Mouse (Mus musculus): ENCODE data around the gene Itm2c.

Gene Itm2c

DNA sequence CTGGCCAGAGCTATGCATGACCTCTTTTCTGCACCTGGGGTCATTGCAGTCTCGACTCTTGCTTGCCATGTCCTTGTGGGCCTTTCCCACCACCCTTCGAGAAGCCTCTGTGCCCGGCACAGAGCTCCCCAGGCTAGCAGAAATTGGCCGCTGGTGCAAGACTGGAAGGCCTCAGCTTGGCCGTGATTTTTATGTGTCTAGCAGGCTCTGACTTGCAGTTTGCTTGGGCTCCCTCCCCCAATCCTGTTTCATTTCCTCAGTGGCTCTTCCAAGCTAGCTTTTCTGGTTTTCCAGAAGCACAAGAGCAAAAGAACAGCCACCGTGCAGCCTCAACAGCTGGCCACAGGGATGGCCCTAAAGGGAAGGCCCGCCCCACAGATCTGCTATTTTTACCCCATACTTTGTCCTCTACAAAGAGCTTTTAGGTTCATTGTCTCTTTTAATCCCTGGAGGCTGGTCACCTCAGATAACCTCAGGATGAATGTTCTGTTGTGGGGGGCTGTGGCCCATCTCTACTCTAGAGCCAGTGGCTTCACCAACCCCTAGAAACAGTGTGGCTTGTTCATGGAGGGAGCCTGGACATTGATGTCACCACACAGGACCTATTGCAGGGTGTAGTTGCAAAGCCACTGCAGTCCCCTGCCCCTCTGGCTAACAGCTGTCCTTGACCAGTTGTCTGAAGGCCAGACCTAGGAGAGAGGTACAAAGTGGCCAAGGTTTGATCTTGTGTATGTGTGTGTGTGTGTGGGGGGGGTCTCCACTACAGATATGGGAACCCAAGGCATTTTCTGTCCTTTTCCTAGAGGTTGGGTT lies 6.6 kb downstream of the Itm2c start:
- no peak for DNase-seq

DNA sequence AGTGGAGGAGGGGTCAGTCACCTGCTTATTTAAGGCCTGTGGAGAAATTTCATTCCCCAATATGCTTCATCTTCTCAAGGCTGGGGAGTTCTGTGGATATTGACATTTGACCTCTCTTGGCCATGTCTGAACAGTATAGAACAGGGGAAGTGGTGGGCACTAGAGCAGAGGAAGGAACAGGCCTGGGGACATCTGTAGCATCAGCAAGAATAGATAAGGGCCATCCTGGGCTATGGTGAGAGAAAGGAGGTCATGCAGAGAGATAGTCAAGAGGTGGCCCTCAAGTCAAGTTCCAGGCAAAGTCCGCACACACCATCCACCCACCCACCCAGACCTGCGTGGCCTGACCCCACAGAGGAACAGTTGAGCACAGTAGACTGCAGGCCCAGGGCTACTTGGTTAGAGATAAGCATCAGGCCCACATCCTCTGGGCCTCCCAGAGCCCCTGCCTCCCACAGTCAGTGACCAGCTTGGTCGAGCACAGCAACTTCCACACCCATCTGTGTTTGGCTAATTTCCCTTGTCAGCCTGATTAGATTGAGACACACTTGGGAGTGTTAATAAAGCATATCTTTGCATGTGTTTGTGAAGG lies 7.5 kb downstream of the Itm2c start:
- DNase-seq = no peak

DNA sequence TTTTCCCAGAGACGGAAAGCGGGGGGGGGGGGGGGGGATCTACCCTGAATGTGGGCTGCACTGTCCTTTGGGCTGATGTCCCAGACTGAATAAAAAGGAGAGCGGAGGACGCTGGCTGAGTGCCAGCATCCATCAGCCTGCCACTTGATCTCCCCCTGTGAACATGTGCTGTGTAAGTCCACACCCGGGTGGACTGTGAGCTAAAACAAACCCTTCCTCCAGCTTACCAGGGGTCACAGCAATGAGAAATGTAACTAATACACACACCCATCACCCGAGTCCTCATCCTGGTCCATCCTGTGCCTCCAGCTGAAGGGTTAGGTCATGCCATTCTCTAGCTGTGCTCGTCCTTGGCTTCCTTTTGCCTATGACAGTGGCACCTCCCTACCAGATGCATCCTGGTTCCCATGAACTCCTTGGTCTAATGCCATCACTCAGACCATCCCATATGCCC lies 8.1 kb downstream of the Itm2c start:
- DNase-seq = peak; percentile 23

DNA sequence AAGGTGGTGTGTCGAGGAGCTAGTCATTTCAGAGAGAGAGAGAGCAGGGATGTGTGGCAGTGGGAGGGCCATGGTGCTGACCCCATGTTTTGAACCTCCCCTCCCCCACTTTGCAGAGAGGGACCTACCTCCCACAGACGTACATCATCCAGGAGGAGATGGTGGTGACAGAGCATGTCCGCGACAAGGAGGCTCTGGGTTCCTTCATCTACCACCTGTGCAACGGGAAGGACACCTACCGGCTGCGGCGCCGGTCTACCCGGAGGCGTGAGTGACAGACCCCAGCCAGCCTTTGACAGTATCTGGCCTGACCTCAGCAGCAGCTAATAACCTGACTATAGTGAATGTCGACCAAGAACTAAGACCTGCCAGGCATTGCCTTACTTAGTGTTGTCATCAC lies 12.8 kb downstream of the Itm2c start:
- DNase-seq = no peak

DNA sequence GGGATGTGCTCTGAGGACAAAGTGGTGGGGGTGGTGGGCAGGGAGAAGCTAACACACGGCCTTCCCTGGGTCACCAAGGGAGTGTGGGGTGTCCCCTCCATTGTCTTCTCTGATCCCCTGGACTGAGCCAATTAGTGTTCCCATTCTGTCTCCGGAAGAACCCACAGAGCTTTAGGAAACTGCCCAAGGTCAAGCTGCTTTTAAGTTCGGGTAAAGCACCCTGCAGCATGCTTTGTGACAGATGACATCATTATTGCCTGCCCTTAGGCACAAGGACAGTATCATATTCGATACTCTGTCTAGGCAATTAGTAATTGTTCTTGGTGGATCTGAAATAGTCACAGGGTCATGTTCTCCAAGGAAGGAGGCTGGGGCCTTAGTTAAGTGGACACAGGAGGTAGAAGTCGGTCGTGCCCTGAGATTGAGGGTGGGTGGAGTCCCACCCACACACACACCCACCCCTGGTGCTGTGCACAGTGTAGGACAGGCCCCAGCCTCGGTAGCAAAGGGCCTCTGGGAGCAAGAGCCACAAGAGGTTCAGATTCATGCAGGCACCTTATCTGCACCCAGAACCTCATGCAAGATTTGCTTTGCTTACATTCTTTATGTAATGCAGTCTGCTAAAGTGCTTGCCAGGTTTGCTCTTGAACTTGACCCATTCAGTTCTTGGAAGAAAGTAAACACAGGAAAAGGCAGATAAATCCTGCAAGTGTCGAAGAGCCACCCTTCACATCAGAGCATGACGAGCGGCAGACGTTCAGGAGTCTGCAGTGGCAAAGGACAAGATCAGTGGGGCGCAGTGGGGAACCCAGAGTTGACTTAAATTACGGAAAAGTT lies 14.9 kb downstream of the Itm2c start:
- peak; percentile 61 for DNase-seq

DNA sequence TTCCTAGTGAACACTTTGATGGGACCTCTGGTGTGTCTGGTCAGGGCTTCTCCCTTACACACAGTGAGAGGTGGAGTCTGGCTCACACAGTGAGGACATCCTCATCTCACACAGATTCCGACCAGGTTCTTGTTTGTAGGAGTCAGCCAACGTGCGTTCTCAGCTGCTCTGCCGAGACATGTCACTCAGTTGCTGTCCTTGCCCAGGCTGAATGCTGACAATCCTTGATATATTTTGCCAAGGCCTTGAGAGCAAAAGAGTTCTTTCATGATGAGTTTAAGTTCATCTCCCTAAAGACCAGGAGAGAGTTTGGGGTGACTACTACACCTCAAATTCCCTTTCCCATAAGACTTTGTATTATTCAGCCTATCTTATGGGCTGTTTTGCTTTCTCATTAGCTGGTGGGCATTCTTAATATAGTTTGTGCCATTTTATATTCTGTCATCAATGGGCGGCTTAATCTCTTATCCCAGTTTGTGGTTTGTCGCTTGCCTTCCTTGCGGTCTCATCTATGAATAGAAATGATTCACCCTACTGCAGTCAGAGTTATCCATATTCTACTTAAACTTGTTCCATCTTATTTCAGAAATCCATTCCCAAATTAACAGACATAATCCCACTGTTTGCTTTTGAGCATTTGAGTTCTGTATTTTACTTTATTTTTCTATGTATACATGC lies 19.1 kb downstream of the Itm2c start:
- DNase-seq = no peak

DNA sequence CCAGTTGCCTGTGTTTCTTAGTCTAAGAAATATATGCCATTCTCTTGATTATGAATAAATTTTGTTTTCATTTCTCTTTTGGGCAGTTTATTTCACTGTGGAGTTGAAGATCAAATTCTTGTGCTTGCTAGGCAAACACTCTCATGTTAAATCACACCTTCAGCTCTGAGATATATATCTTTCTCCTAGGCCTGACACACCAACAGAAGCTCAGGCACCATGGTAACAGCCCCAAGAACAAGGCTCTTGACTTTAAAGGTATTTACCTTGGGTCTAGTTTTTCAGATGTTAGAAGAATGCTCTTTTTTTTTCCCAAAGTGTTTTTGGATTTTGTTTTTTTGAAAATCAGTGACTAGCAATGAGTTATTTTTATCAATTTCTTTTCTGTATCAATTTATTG lies 21.8 kb downstream of the Itm2c start:
- DNase-seq = no peak

DNA sequence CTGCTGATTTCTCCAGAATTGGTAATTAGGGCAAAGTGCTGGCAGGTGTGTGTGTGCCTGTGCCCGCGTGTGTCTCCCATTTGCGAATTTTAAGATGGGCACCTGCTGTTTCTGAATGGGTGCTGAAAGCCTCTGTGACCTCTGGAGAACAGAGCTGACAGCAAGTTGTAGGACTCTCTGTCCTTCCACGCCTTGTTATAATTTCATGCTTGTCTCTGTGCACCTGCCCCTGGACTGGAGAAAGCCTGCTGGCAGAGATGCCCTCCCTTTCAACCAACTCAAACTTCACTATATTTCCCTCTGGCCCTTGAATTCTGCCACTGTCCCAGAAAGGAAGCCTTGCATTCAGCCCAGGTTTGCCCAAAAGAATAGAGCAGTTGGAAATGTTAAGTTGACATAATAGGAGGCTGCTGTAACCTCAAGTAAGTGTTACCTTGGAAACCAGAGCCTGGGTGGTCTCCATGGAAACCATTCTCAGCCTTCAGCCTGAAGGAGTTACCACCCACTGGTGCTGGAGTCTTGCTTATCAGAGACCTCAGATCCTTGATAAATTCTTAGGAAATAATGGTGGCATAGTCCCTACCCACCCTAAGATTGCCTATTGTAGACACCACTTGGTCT lies 22.9 kb downstream of the Itm2c start:
- no peak for DNase-seq

DNA sequence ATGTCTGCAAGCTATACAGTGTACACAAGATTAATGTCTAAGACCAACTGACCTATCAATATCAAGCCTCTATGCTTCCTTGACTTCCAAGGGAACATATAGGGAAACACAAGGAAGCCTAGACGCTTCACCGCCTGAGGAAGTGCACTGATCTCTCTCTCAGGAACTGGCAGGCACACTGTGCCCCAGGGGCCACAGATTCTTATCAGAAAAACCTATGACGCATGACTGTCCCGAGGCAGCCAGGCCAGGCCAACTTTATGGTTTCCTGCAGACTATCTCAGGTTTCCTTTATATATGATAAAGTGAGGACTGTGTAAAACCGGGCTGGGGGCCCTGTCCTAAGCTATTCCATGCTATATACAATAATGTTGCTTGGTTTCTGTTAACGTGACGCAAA lies 25.5 kb downstream of the Itm2c start:
- DNase-seq = no peak

DNA sequence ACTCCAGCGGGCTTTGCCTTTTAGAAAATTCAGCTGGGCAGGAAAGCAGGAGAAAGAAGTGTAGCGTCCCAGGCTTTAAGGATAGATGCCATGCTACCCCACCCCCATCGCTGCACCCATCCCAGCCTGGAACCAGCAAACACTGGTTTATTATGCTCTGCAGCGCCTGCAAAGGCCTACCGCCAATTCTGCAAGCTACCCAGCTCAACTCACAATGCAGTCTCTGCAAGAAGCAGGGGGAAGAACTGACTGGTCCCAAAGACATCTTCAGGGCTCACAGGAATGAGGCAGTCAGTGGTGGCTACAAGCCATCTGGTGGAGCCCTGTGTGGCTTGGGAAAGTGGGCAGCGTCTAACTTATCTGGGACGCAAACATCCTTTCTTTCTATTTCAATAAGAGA lies 27.6 kb downstream of the Itm2c start:
- no peak for DNase-seq

DNA sequence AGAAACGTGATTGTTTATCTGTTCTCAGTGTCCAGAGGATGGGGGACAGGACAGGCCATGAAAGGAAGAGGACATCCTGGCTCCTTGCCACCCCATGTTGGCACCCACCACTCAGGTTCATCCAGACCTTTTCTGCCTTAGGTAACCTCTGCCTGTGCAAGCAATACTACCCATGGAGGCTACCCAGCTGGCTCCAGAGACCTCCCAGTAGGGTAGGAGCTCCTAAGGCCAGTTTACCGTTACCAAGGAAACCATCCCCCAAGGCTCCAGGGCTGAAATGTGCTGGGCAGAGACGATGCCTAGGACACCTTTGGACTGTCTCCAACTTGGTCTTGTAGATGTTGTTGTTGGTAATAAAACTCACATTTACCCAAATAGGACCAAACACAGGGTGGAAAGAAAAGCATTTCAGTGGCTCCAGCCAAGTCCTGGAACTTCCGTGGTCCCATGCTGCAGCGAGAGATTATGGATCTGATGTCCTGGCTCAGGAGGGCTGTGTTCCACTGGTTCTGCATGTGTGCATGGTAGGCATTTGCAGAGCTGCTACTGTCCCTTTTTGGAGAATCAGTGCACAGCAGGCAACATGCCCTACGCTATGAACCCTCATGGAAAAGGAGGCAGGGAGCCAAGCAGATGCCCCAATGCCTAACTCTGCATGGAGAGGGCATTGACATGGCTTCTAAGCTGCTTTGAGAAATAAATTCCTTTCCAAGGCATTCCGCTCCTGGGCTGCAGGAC lies 28.2 kb downstream of the Itm2c start:
- DNase-seq = no peak

DNA sequence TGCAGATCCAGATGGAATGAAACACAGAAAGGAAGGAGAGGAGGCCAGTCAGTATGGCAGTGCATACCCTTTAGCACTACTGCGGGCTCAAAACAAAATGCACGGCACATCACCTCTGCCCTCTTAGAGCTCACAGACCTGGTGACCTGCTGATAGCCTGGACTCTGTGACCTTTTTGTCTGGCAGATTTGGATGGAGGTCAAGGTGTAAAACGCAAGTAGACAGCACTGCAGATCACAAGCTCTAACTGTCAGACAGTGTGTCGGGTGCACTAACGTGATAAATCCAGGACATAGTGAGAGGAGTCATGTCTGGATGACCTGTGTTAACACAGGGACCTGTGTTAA lies 28.8 kb downstream of the Itm2c start:
- DNase-seq = no peak

DNA sequence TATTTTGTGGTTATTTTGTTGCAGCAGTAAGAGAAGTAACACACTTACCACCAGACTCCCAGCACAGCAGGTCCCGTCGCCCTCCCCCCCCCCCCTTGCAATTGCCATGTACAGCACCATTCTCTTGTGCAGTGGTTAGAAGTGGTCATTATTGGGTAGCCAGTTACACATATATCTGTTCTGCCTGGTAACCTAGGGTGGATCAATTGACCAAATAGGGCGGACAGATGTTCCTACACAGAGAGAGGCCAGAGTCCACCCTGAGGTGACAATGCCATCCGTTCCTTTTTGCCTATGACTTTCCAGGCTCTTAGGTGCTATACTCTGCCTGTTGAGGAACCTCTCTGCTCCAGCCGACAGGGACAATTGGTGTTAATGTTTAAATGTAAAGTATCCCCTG lies 31.1 kb downstream of the Itm2c start:
- no peak for DNase-seq

DNA sequence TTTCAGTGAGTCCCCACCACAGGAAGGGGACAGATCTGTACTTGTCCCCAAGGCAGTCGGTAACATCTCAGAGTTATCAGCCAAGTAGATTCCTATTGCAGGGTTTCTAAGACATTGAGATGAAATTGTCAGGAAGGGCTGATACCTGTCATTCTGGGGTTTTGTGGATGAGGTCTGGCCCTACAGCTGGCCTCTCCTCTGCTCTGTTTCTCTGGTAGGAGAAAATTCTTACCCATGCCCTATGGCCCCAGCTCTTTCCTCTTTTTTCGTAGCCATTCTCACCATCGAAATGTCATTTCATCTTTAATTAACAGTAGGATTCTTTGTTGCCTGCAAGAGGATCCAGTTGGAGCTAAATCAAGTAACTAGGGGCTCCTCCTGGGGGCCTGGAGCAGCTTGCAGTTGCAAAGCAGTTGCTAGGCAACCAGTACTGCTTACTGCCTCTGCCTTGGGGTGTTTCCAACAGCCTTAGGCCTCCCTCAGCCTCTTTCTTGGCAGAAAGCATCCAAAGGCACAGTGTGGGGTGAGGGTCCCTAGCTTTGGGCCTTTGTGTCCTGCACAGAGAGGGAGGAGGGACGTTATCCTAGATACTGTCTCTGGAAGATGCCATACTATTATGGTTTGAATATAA lies 34.1 kb downstream of the Itm2c start, which contains the start of gene 4933407L21Rik:
Gene 4933407L21Rik, plus strand, starts transcription at position 427 of the 631 bp plus-strand sequence.
- no peak for DNase-seq

DNA sequence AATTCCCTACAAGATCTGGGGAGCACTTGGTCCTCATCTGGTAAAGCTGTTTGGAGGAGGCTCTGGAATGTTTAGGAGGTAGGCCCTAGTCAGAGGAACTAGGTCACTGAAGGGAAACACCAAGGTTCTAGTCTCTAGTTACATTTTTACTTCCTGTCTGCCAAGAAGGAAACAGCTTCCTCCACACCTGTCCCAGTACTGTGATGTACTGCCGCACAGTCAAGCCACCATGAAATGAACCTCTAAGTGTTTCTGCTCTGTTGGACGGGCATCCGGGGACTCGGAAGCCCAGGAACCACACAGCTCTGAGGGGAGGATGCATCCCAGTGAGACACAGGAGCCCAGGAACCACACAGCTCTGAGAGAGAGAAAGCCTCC lies 34.6 kb downstream of the Itm2c start:
- DNase-seq = no peak

DNA sequence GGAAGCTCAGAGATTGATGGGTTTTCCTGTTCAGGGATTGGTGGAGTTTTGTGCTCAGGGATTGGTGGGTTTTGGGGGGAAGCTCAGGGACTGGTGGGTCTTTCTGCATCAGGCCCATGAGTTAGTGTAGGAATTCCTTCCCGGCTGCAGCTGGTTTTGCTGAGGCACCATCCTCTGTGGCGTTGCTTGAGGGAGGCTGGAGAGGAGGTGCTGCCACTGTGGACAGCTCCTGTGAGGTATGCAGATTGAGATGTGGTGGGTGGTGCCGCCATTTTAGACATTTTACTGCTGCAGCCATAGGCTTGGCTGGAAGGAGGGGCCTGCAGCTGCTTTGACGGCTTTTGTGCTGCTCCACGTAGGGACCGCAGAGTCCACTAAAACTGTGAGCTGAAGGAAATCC lies 35.3 kb downstream of the Itm2c start:
- DNase-seq = no peak

DNA sequence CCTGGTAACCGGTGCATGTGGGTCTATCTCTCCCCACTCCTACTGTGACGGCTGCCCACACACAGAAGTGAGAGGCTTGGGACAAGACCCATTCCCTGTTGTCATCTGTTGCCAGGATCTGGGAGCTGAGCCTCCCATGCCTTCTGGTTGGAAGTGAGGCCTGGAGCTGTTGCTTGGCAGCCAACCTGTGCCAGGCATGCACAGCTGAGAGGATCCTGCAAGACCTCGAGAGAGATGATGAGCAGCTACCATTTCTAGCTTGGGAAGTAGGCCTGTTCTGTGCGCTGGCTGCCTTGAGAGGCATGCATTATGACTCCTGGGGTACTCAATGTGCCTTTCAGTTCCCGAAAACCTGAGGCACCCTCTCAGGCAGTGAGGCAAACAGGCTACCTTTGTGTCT lies 37.1 kb downstream of the Itm2c start:
- no peak for DNase-seq

DNA sequence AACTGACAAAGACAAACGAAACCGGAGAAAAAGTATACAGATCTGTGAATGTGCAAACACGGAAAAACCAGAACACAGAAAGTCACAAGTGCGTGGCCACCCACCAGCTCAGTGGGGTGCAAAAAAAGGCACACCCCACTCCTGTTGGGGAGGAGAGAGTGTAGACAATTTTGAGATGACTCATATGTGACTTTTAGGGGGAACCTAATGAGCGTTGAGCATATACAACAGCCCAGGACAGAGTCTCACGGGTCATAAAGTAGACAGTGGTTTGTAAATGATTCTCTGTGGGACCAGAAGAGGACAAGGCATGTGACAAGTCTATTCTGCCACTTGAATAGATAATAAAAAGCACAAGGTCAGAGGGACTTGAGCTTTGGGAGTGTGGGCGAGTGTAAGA lies 39.1 kb downstream of the Itm2c start:
- no peak for DNase-seq

DNA sequence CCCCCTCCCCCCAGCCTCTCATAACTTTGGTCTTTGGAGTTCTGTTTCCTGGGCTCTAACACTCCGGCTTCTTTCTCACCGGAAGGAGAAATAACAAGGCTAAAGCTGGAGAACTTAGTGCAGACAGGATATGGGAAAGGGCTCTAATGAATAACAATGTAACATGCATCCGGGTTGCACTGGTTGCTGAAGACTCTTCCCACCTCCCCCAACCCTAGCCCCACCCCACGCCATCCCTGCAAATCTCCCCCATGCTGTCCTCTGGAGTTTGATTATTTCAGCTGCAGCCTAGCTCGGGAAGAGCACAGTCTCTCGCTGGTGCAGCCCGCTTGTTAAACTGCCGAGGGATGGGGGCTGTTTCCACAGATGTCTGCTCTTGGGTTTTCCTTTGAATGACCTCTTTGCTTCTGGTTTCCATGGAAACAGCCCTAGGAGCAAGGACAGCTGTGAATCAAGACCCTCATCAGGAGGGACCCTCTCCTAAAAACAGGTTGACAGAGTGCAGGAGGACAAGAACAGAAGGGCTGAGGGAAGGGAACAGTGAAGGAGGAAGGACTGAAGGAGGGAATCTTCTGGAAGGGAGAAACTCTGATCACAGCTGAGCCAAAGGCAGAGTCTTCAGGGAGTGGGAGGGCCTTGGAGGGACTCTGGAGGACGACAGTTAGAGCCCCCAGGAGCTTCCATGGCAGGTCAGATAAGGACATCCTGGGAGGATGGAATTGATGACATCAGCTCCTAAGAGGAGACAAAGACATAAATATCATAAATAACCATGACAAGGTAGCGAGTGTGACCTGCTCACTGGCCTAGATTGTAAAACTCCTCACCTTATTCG lies 39.8 kb downstream of the Itm2c start:
- DNase-seq = no peak

DNA sequence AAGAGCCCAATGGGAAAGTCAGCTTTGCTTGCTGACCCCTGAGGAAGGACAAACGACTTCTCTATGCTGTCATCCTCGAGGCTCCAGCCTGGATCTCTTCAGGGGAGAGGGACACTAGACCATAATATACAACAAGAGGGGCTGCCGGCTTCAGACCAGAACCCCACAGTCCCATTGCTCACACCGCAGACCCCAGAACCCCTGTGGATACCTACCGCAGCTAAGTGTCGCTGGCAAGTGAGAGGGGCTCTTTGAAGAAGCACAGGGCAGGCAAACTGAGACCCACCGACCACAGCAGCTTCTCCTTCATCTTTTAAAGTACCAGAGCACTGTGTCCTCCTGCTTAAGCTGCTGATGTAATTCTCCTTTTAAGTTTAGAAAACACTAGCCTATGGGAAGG lies 40.5 kb downstream of the Itm2c start:
- no peak for DNase-seq
